Mouse (Mus musculus) liver, embryonic 14.5 days (tissue): Measurements from ENCODE around the gene Cfap77. TPM values are rescaled to one million over a fixed set of nuclear protein-coding genes. Genes with fewer than 3 reads are reported as not detected.

ENCODE experiments used
- ATAC-seq: fragments of 200-750 bp; cut with Nextera tagmentation; 2 replicates; pipeline ENCODE4 v1.8.0; 2017; ENCODE audit warnings: moderate number of reproducible peaks, mild to moderate bottlenecking, moderate library complexity; ENCODE audit not compliant: insufficient read depth
- DNase-seq, 3 experiments: peaks; one replicate each; pipeline ENCODE4 v3.0.0-alpha.2; 2012 to 2013; ENCODE audit warnings: low read depth in 3 of 3, low spot score in 3 of 3
- H3K27ac ChIP-seq: fragments of 300-500 bp; sonication (generic); 2 replicates; pipeline ENCODE4 v1.5.1; 2014; ENCODE audit warnings: moderate library complexity, mild to moderate bottlenecking, control low read depth, inconsistent platforms
- H3K27me3 ChIP-seq: fragments of 300-500 bp; sonication (generic); 2 replicates; pipeline ENCODE4 v1.6.1; 2014; ENCODE audit warnings: mild to moderate bottlenecking, low read length, moderate library complexity; ENCODE audit not compliant: control insufficient read depth, insufficient read depth
- H3K36me3 ChIP-seq: fragments of 300-500 bp; sonication (generic); replicated peaks from 2 replicates; pipeline ENCODE4 v1.6.1; 2014; ENCODE audit warnings: low read depth; ENCODE audit not compliant: control insufficient read depth, insufficient read depth
- H3K4me1 ChIP-seq, 2 experiments: fragments of 200-500 bp in 1 of 2; fragments of 300-500 bp in 1 of 2; sonication (generic) in 1 of 2; replicated peaks; 2 replicates each; pipeline ENCODE4 v1.6.1; 2012 to 2014; ENCODE audit warnings: antibody characterized with exemption in 1 of 2, inconsistent platforms in 1 of 2, low read length in 1 of 2; ENCODE audit not compliant: control insufficient read depth in 2 of 2, insufficient read depth in 2 of 2
- H3K4me2 ChIP-seq: fragments of 300-500 bp; sonication (generic); 2 replicates; pipeline ENCODE4 v1.6.1; 2014; ENCODE audit warnings: low read depth, mild to moderate bottlenecking, control low read depth, moderate library complexity
- H3K4me3 ChIP-seq, 2 experiments: fragments of 200-500 bp in 1 of 2; fragments of 300-500 bp in 1 of 2; sonication (generic) in 1 of 2; 2 replicates each; pipeline ENCODE4 v1.5.1; 2012 to 2014; ENCODE audit warnings: low read depth in 2 of 2, low read length in 2 of 2, mild to moderate bottlenecking in 2 of 2, control low read depth in 1 of 2, inconsistent platforms in 1 of 2, moderate library complexity in 1 of 2; ENCODE audit not compliant: insufficient read depth in 1 of 2
- H3K9ac ChIP-seq: fragments of 300-500 bp; sonication (generic); replicated peaks from 2 replicates; pipeline ENCODE4 v1.6.1; 2014; ENCODE audit warnings: mild to moderate bottlenecking, control low read depth, moderate library complexity
- H3K9me3 ChIP-seq: fragments of 300-500 bp; sonication (generic); 2 replicates; pipeline ENCODE4 v1.6.1; 2016; ENCODE audit warnings: low read length, mixed read lengths; ENCODE audit not compliant: control insufficient read depth
- CTCF ChIP-seq: IDR thresholded peaks from 2 replicates; pipeline ENCODE4 v1.5.1; 2016; ENCODE audit warnings: antibody characterized with exemption, low read depth, control low read depth
- EP300 ChIP-seq: IDR thresholded peaks from 2 replicates; pipeline ENCODE4 v1.6.1; 2016; ENCODE audit warnings: antibody characterized with exemption, low read depth
- WGBS: fragments of 180-500 bp; shearing (Covaris S2); extraction: QIAGEN DNeasy Blood & Tissue Kit; methylation state at CpG from one replicate; pipeline ENCODE4 v1.1.7; 2014; ENCODE audit not compliant: insufficient replicate concordance; 5-methylcytosine and 5-hydroxymethylcytosine counted together
- polyA plus RNA-seq, 2 experiments: library from polyadenylated mRNA; depleted of rRNA in 1 of 2; stranded (reverse) in 1 of 2; unstranded in 1 of 2; fragments of >200 nt; fragmentation: Nextera tagmentation in 1 of 2; extraction: Ambion mirVana in 1 of 2; gene quantifications; 2 replicates each; pipeline versions ENCODE4 v1.2.1 to v1.2.3; 2012 to 2014

The Cfap77 gene
- polyA plus RNA-seq, 2 experiments, result 0.16 TPM; not detected in 1

DNA sequence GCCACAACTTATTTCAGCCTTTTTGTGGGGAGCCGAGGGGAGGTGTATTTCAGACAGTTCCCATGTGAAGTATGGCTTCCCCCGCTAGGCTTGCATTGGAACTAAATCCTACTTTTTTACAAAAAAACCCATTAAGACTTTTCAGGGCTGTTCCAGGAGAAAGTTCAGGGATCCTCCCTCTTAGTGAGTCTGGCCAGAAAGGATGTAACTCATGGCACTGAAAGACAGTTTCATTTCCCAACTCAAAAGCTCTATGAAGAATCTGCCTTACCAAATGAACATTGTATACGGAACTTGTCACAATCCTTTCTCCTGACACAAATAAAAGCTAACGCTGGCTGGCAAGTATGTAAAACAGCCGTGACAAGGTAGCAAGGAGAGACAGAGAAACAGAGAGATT is 15.1 kb downstream of the Cfap77 start:
- Histone ChIP-seq H3K4me3 (no peak overlapping the region), H3K4me2 (no peak overlapping the region), H3K4me1 (peaks cover 0 to 5% of the 10 kb centered on the region in 2 experiments; a peak in 1 of 4 replicates), H3K27ac (no peak overlapping the region), H3K36me3 (no peaks in the 10 kb centered on the region), H3K9ac (no peak overlapping the region), H3K9me3 (no peaks in the 10 kb centered on the region), H3K27me3 (peaks cover 16% of the 10 kb centered on the region)
- 29% methylated on average over 5 of the region's 5 CpGs for WGBS
- TF ChIP-seq EP300 (no peak), CTCF (no peak)
- ATAC-seq (no peak), DNase-seq (no peak)

GRCm38 (mm10) chr2:29035698-29036097 is 19.2 kb downstream of the Cfap77 start:
- H3K9ac ChIP-seq, result no peak overlapping the region
- H3K36me3 ChIP-seq, result no peaks in the 10 kb centered on the region
- ATAC-seq (peak; percentile 76), DNase-seq (no peak)
- H3K27ac ChIP-seq, result no peak overlapping the region
- 60% methylated on average over 8 of the region's 8 CpGs for WGBS
- no peaks in the 10 kb centered on the region for H3K9me3 ChIP-seq
- H3K27me3 ChIP-seq, result peaks cover 5% of the 10 kb centered on the region
- no peak overlapping the region for H3K4me3 ChIP-seq
- TF ChIP-seq EP300, result no peak
- no peak for TF ChIP-seq CTCF
- H3K4me1 ChIP-seq, result peaks cover 0 to 10% of the 10 kb centered on the region in 2 experiments; a peak in 1 of 4 replicates
- no peak overlapping the region for H3K4me2 ChIP-seq

DNA sequence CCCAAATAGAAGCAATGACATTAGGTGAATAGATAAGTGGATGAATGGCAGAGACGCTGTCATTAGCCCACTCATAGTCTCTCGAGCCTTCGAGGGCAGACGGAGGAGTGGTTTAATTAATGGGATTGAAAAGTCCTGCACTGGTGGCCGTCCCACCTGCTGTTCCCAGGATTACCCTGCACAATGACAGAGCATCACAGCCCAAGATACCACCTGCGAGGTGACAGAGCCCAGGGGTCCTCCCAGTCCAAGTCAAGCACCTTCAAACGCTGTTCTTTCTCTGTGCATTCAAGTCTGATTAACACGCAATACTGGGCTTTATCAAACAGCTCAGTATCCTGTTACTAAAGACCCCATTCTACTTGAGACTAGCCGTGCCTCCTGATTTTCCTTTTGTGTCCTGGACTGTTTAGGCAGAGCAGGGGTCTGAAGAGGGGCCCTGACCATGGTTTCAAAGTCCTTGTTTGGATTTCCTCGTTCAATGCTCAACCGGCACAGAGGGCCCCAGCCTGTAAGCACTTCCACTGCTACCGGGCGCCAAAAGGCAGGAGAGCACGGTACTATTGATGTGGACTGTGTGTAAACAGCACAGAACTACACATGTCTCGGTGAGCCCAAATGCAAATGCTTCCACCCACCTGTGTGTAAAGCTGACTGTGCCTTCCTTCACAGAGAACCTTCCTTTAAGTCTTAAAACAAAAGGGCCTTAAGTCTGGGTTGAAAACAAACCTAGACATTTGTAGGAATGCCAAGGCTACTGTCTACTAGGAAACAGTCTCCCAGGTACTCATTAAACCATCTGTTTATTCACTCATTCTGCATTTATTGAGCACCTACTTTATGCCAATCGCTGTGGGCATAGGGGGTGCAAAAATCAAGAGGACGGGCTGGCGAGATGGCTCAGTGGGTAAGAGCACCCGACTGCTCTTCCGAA is 20.1 kb downstream of the Cfap77 start:
- 59% methylated on average over 20 of the region's 20 CpGs for WGBS
- Histone ChIP-seq H3K27me3 (no peaks in the 10 kb centered on the region), H3K4me2 (no peak overlapping the region), H3K9ac (no peak overlapping the region), H3K4me3 (no peak overlapping the region), H3K36me3 (no peaks in the 10 kb centered on the region), H3K27ac (no peak overlapping the region), H3K9me3 (no peaks in the 10 kb centered on the region), H3K4me1 (peaks cover 0 to 10% of the 10 kb centered on the region in 2 experiments; a peak in 1 of 4 replicates)
- ATAC-seq (peak; percentile 65), DNase-seq (no peak)
- no peak for TF ChIP-seq EP300
- TF ChIP-seq CTCF, result no peak

GRCm38 (mm10) chr2:29031951-29032350 is 22.9 kb downstream of the Cfap77 start:
- no peak overlapping the region for H3K4me2 ChIP-seq
- H3K4me3 ChIP-seq, result no peak overlapping the region
- no peaks in the 10 kb centered on the region for H3K9me3 ChIP-seq
- no peak for DNase-seq
- peaks cover 0 to 10% of the 10 kb centered on the region in 2 experiments; a peak in 1 of 4 replicates for H3K4me1 ChIP-seq
- H3K27ac ChIP-seq, result no peak overlapping the region
- TF ChIP-seq CTCF, result no peak
- WGBS, result 69% methylated on average over 4 of the region's 4 CpGs
- H3K9ac ChIP-seq, result no peak overlapping the region
- no peaks in the 10 kb centered on the region for H3K27me3 ChIP-seq
- no peak for ATAC-seq
- H3K36me3 ChIP-seq, result no peaks in the 10 kb centered on the region

DNA sequence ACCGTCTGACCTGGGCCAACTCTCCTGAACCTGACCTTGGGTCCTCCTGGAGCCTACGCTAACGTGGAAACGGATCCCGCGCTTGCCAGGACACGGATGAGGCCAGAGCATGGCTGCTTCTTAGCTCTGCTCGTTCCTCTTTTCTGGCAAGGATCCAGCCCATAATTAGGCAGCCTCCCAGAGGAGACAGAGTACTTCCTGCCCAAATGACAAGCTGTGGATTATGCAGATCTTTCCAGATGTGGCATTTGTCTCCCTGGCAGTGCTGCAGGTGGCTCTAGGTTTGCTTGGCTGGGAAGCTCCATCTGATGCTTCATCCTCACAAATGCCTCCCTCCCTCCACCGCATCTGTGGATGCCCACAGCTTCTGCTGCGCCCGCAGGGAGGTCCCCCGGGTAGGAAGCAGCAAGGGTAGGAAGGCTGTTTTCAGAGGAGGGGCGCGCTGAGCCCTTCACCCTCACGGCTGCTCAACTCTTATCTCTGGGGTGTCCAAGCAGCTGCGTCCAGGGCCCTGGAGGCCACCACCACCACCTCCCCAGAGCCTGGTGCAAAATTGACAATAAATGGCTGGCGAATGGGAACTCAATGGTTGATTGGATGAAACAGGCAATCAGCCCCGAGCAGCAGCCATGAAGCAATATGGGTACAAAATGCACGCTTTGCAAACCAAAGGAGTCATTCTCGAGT is 24.7 kb downstream of the Cfap77 start:
- Histone ChIP-seq H3K4me3 (no peak overlapping the region), H3K9me3 (no peaks in the 10 kb centered on the region), H3K27me3 (no peaks in the 10 kb centered on the region), H3K4me1 (peaks cover 0 to 6% of the 10 kb centered on the region in 2 experiments; a peak in 1 of 4 replicates), H3K4me2 (no peak overlapping the region), H3K27ac (no peak overlapping the region), H3K9ac (no peak overlapping the region), H3K36me3 (no peaks in the 10 kb centered on the region)
- DNase-seq (no peak), ATAC-seq (no peak)
- WGBS, result 32% methylated on average over 20 of the region's 20 CpGs
- TF ChIP-seq CTCF (no peak), EP300 (no peak)
